Mouse (Mus musculus): ENCODE data around the gene Dusp6.
A peak's percentile ranks its signal among the peaks of the same experiment; 100 is the strongest.
"Not testable (repeated sequence)": the region's sequence is repeated elsewhere in the genome, so short reads cannot be mapped to it uniquely, and the experiment has no call there.

Gene Dusp6

DNA sequence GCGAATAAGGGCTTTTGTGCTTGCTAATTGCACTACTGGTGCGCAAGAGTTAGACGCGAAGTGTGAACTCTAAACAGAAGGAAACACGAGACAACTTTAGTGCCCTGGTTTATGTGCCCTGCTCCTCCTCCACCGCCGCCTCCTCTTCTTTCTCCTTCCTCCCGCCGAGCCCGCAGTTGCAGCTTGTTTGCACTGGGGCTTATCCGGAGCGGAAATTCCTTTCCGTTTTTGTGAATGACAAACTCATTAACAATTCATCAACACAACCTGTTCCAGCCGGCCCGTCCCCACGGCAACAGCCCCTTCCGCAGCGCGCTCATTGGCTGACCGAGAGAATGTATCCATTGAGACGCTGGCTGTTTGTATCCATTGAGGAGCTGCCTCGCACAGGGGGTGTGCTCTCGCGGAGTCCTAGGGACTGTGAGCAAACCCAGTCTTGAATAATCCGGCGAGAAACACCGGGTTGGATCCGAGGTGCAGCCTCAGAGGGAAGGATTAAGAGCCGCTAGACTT, at the start of gene Dusp6:
TSS of gene Dusp6 (plus strand) at position 365 of the 513 bp plus-strand sequence.
- peak; percentile 60 to 90 for DNase-seq (ENCODE audit: low spot score in 2 of 2)

DNA sequence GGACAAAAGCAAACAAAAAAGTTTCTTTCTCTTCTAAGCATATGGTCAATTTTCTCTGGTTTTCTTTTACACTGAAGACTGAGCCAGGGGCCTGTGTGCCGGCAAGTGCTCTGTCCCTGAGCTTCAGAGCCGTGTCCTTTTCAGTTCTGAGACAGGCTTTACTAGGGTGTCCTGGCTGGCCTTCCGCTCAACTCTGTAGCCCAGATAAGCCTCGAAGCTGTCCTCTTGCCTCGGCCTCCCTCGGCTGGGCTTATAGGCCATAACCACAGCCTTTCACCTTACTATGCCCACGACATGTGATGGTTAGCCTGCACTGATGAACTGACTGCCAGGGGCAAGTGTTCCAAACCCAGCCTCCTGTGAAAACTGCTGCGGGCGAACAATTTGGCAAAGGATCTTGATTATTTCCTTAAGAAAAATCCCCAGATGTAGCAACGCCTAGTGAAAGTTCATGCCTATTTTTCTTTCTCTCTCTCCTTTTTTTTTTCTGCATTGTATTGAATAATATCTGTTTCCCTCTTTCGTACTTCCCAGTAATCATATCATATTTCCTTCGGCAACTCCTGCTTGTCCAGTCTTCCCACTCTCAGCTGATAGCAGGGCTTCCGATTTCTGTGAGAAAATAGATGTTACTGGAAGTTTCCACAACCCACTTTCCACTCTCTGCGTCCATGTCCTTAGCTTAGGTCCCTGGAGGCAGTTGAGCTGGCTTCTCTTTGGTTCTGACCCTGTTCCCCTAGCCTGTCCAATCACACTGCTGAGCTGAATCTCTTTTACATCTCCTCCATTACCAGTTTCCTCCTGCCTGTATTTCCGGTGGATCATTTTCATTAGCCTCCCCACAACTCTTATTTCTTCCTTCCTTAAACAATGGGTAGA, 48.4 kb upstream of the Dusp6 start:
- DNase-seq (ENCODE audit: low spot score in 2 of 2): no peak

DNA sequence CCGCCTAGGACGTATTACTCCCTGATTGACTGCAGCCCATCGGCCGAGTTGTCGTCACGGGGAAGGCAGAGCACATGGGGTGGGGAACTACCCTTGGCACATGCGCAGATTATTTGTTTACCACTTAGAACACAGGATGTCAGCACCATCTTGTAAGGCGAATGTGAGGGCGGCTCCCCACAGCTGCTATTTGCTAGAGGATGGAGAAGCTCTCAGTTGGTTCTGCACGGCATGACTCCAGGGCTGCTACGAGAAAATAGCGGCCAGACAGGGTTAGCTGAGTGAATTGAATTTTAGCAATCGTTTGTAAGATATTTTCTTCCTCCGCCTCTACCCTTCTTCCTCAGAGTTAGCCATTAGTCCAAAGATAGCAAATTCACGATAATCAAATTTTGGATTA, 46.5 kb upstream of the Dusp6 start:
- not testable (repeated sequence) for DNase-seq (ENCODE audit: low spot score in 2 of 2)

DNA sequence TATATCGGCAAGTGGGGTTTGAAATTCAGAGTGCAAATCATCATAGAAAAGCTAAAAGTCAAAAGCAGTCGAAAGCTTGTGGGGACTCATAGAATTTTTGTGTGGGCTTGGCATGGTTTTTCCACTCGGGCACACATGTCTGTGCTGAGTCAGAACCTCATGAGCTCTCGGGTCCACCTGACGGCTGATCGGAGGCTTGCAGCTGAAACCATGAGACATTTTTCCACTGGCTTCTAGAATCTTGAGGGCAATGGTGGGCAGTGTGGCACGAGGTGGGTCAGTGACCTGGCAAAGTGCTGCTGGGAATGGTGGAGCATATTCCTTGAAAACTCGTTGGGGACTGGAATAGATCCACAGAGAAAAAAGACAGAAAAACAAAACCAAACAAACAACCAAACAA, 41.5 kb upstream of the Dusp6 start:
- no peak for DNase-seq (ENCODE audit: low spot score in 2 of 2)

DNA sequence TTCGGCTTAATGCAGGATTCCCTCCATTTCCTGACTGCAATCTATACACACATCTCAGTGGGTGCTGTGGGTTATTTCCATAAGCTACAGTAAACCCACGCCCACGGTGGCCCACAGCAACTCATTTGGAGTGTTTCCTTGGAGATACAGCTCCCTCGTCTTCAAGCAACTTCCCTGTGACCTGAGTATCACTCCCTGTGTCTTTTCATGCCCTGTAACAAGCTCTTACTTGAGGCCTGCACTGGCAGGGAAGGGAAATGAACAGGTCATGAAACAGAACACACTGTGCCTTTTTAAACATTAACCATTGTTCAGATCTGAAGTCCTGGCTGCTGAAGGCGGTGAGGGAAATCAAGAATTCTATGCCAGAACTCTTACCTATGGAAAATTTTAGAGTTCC, 40.3 kb upstream of the Dusp6 start:
- DNase-seq (ENCODE audit: low spot score in 2 of 2): no peak

DNA sequence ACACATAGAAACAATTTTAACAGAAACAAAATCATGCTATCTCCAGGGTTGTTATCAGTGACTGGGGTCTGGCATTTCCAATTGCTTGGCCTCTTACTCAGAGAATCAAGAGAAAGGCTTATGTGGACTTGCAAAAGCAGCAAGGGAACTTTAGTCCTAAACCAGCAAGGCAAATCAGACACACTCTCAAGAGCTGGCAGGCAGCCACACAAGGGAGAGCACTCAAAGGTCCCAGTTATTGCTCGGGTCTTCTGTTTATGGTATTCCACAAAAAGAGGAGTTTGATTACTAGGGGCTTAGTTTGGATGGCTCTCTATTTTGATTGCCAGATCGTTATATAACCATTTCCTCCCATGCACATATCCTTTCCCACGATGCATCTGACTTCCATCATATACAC, 38.8 kb upstream of the Dusp6 start:
- no peak for DNase-seq (ENCODE audit: low spot score in 2 of 2)

DNA sequence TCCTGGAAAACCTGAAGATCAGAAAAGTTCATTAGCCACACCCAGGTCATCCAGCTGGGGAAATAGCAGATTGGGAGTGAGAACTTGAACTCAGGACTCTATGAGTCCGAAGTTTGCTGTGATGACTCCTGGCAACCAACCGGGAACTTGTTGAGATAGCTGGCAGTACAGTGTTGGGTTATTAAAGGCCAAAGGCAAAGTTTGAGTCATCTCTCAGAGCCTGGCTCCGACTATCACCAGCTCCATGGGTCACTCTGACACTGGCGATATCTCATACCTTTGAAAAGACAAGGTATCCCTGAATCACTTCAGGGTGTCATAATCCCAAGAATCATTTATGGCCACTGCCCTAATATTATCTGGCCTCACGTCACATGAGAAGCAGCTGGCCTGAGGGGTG, 36.2 kb upstream of the Dusp6 start:
- DNase-seq (ENCODE audit: low spot score in 2 of 2): no peak

DNA sequence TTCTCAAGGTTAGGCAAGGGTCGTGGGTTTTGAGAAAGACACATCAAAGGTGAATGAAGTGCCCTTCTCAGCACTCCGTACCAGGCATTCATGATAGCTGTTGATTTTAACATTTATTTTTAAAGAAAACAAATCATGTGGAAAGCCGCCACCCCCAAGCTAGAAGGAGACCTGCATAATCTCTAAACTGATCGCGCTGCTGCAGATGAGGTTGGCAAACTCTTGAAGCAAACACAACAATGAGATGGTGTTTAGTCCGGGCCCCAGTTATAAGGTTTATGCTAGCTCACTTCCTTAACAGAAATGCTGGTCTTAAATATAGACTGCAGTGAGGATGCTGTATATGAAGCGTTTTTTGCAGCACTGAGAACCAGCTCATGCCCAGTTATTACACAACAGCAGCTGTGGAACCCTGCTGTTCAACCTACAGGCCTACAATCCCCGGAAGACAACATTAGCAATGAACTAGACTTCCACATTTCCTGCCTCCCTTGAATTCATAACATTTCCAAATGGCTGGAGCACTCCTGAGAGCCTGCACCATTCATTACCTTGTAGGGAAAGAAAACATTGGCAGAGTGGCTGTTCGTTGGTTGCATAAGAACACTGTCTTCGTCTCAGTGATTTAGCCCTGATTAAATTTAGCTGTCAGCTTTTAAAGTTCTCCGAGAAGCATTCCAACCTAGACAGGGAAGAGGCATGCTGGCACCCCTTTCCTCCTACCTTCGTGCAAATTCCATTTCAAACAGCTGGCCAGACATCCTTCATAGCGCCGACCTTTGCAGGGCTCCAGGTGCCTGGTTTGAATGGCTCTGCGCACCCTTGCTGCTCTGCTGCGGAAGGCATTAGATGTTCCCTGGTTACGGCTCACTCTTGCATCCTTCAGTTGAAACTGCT, 34.8 kb upstream of the Dusp6 start:
- no peak for DNase-seq (ENCODE audit: low spot score in 2 of 2)

DNA sequence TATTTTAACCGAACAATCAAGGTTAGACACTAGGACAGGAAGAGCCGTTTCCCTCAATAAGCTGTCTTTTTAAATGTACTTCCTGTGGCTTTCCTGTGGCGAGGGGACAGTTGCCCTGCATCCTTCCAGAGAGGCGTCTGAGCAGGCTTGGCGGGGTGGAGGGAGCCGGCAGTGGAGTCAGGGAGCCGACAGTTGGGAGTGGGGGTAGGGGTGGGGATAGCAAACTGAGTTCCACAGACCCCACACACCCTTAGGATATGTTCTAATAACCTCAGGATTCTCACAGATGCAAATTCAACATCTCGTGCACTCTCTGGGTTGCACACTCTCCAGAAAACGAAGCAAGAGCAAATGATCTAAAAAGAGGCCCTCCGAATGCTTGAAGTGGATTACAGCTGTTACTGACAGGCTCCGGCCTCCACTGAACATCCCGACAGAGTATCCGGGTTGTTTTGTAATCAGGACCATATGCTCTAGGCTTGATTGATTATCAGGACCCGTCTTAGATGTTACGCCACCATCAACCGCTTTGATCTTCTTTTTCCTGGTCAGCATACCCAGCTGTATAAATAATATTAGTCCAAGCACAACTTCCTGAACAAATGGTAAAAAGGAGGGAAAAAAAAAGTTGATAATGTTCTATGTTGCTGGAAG, 33.9 kb upstream of the Dusp6 start:
- DNase-seq (ENCODE audit: low spot score in 2 of 2): no peak

DNA sequence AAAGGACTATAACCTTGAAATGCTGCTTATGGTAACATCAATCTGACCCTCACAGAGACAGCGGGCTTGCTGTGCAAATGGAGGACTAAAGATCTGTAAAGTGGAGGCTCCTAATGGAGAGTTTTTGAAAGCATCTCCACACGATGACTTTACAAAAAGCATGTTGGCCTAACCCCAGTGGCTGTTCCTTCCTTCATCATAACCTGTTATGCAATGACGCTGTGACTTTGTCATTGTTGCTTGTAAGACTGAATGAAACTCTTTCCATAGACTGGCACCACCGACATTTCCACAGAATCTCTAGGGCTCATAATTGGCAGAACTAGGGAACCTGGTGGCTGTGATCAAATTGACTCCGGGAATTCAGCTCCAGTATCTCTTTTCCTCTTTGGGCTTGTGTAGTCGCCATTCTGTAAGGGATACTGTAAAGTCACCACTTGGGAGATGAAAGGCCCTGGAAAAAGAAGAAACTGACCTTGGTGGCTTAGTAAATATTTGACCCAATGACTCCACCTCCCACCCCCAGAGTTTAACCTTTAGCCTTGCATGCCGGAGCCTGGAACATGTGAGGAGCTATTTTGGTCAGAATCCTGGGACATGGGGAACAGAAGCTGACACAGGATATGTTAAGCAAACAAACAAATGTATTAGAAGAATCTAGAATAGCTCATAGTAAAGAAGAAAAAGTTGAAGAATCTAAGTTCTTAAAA, 30.4 kb upstream of the Dusp6 start:
- DNase-seq (ENCODE audit: low spot score in 2 of 2): no peak

DNA sequence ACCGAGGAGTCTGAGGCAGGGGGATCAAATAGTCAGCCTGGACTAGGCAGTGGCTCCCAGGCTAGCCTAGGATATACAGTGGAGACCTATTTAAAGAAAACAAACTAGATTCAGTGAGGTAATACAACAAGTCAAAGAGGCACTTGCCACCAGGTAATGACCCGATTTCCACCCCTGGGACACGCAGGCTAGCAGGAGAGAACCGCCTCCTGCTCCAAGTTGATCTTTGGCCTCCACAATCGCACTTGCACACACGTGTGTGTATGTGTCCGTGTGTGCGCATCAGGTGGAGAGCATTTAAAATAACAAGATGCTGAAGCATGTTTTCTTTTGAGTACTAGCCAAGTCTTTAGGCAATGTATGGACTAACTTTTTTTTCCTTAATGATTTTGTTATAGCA, 28.7 kb upstream of the Dusp6 start:
- no peak for DNase-seq (ENCODE audit: low spot score in 2 of 2)

DNA sequence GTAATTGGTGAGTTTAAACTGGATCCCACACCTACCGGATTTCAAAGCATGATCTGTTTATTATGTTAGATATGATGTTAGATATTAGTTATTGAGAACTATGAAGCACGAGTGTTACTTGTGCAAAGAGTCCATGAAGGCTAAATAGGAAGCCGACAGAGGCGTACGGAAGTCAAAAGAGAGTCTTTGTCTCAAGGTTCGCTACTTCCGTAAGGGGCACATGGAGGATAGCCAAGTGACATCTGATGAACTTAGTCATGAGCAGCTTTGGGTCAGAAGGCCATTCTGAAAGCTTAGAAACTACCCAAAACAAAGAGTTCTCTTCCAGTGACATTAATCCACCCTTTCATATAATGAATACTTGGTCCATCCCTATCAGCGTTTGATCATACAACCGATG, 27.9 kb upstream of the Dusp6 start:
- no peak for DNase-seq (ENCODE audit: low spot score in 2 of 2)

DNA sequence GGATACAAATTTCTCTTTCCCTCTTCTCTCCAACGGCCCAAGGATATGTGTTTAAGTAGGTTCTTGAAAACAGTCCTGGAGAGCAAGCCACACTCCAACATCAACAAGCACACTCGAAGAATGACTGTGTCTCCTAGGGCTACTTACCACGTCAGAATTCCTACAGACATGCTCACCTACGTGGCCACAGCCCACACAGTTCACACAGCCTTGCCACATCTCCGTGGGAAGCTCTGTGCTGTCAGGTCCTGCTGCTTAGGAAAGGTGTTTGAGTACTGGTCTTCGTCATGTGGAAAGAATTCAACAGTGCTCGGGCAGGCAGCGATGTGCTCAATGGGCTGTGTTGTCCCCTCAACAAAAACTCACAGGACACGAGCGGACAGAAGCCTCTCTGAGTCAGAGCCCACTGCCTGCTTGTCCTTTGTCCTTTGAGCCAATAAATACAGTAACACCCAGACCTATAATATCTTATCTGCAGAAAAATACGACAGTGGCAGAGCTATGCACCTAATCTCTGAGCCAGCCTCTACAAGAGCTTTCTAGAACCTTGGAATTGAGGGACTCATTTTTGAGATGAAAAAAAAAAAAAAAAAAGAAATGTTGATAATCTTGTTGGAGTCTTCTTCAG, 25.7 kb upstream of the Dusp6 start:
- DNase-seq (ENCODE audit: low spot score in 2 of 2): no peak

DNA sequence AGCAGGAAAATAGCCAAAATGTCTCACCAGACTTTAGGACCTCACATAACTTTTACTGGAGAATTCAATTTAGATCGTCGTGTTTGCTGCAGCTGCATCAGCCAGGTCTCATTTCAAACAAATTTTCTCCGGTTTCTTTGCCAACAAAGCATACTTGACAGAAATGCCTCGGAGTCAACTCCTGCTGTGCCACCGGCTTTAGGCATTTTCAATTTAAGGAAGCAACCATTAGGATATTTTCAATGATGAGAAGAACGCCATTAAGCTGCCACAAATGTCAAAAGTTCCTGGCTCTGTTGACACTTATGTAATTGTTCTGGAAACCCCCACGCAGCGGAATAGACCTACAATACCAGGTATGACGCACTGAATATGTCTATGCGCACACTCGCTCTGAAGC, 24.5 kb upstream of the Dusp6 start:
- DNase-seq (ENCODE audit: low spot score in 2 of 2): no peak

DNA sequence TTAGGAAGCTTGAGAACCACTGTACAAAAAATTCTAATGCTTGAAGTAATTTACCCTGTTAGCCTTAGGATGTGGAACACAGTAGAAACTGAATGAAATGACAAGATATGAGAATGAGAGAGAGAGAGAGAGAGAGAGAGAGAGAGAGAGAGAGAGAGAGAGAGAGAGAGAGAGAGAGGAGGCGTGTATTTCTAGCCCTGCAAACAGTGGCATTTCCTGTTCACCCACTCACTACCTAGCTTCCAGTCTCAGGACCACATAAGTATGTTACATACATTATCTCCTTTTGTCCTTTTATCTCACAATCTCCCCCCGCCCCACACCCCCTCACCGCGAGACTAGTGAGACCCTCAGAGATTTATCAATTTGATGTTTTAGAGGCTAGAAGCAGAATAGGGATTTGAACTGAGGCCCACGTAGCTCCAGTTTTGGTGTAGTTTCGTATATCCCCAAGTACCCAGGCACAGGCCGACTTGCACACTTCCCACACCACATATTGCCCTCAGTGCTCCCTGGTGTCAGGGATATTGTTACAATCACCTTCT, 21.7 kb upstream of the Dusp6 start:
- DNase-seq (ENCODE audit: low spot score in 2 of 2): no peak

DNA sequence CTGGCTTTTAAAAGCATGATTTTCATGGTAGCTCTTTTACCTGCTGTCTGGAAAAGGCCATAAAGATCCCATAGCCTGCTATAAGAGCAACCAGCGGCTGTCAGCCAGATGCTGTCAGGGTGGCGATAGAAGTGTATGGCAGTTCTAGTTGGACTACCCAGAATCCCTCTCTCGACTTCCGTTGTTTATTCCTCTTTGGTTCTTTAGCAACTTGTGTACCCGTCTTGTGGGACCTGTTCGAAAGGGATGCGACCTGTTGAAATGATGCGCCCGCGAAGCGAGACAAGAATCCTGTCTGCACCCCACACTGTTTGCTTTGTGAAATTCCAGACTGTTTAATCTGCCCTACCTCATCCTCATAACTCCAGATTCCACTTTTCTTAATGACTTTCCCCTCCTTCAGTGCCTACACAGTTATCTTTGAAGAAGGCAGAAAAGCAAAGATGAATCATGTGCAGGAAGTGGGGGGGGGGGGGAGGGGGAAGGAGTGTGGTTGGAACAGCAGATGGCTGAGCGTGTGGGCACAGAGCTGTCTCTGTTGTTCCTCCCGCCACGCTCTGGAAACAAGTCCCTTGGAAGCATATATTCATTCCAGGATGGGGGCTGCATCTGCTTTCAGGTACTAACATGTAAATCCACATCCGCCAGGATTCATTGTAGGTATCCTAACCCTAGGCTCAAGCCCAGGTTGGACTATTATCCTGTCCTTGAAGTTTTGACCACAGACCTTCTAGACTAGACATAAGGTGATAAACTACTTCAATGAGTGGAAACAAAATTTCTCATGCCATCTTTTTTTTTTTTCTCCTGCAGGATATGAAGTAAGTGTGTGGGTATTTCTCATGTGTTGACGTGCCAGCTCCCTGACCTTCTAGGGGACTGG, 21.0 kb upstream of the Dusp6 start:
- peak in 1 of 2 experiments; percentile 21 for DNase-seq (ENCODE audit: low spot score in 2 of 2)

DNA sequence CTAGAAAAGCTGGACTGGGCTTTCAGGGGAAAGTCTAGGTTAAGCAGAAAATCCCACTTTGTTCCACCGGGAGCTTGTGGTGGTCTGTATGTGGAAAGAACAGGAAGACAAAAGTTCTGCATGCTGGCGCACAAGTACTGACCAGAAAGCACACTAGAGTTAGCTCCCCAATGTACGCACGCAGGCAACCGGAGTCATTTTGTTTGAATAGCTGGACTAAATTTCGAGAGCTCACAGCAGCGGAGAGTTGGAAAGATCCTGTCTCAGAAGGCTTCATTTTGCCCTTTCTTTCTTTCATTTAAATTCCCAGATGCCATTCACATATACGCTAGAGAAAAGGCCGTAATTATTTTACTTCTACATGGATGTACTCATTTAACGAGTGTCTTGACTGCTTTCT, 20.3 kb upstream of the Dusp6 start:
- no peak for DNase-seq (ENCODE audit: low spot score in 2 of 2)

DNA sequence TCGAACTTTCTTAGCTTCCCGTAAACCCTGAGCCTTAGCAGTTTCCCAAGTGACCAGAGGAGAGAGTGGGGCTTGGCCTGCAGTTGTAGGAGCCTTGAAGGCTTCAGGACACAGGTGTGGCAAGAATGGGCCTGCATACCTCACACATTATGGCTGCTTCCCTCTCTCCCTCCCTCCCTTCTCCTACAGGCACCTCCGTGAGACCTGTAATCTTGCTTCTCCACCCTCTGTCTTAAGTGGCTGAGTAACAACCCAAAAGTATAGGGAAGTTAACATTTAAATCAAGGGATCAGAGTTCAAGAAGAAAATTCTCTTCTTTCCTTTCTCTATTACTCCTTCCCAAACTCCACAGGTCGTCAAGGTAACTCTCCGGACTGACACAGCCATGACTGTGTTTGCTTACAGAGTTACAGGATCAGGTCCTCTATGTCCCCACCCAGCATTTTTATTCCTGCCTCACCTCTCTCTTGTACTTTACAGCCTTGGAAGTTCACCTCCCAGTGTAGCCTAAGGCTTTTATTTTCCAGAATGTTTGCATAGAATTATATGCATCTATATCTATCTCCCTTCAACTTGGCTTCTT, 19.0 kb upstream of the Dusp6 start:
- no peak for DNase-seq (ENCODE audit: low spot score in 2 of 2)

DNA sequence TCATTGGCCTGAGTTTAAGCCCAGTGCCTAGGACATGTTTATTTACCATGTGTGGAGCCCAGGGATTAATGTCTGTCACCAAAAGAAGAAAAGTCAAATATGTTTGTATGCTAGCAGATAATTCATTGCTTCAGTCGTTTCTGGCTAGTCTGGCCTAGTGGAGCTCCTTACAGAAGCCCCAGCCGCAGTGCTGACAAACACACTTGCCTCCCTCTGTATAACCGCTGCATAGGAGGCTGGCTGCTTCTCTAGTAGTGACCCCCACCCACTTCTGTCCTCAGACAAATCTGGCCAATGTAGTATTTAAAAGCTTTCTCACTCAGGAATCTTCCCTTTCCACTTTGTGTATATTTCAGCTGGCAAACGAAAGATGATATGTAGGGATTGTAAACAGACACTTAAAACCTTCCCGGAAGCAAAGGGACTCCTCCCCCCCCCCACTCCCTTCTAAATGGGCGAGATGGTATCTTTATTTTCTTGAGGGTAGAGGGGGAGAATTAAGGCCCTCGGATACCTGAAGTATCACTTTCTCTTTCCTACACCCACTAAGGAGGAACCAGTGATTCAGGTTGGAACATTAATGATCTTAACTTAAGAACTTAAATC, 18.3 kb upstream of the Dusp6 start:
- DNase-seq (ENCODE audit: low spot score in 2 of 2): no peak

All from spleen, postnatal 10 days (tissue).